Mouse (Mus musculus): ENCODE data around the gene Abat. TPM values are rescaled to one million over a fixed set of nuclear protein-coding genes. Genes with fewer than 3 reads are reported as not detected.
A peak's percentile ranks its signal among the peaks of the same experiment; 100 is the strongest.

Abat gene
- total and polyA plus RNA-seq, 2 experiments from 2014 or later = 108 to 157 TPM

- Histone ChIP-seq H3K4me2 (ENCODE audit: low read depth, low read length) (peak overlapping the region; percentile 77), H3K36me3 (ENCODE audit: insufficient read depth, low read length) (no peaks in the 10 kb centered on the region), H3K9ac (replicated peaks; ENCODE audit: low read length) (peak overlapping the region; percentile 74), H3K9me3 (ENCODE audit: low read length) (no peaks in the 10 kb centered on the region), H3K27ac (peak overlapping the region; percentile 78; the same call in 1 of the 2 replicates), H3K4me3 (ENCODE audit: low read length) (peak overlapping the region; percentile 78), H3K4me1 (ENCODE audit: insufficient read depth, low read length) (peaks cover 26% of the 10 kb centered on the region; the same call in 1 of the 2 replicates), H3K27me3 (ENCODE audit: insufficient read depth, low read length) (no peaks in the 10 kb centered on the region)
- peak; percentile 59 for ATAC-seq
- no peak for TF ChIP-seq CTCF (IDR thresholded peaks at IDR 0.05; ENCODE audit: low read depth)
- DNase-seq (ENCODE audit: low spot score) = peak; percentile 69
- 7% methylated on average over 15 of the region's 15 CpGs for WGBS
These were observed 157.1 kb downstream of the Abat start for GRCm38 (mm10) chr16:8670041-8671035.

Small RNA genes lying within 50 kb of the gene (microRNA-seq; reads per million reads assigned to microRNA genes)
- gene Gm22137 = 0 reads per million in 2 experiments

Other genes starting within 250 kb of the Abat start
- gene Tmem114, start 88.3 kb upstream of the Abat start, total RNA-seq (2014; rRNA removed) = 1.2 and 3.4 TPM in 2 replicates
- gene Tmem114, start 88.3 kb upstream of the Abat start, polyA plus RNA-seq (2015; fragmentation: Nextera tagmentation; extraction: Ambion mirVana) = 2.0 and 2.1 TPM in 2 replicates
- 34.0 and 39.0 TPM in 2 replicates for gene Mettl22, start 42.6 kb upstream of the Abat start, total RNA-seq (2014; rRNA removed)
- gene Mettl22, start 42.6 kb upstream of the Abat start, polyA plus RNA-seq (2015; fragmentation: Nextera tagmentation; extraction: Ambion mirVana) = 66.3 and 66.9 TPM in 2 replicates
- 33.1 and 44.4 TPM in 2 replicates for gene Pmm2, start 124.2 kb downstream of the Abat start, total RNA-seq (2014; rRNA removed)
- gene Pmm2, start 124.2 kb downstream of the Abat start, polyA plus RNA-seq (2015; fragmentation: Nextera tagmentation; extraction: Ambion mirVana) = 25.7 and 28.5 TPM in 2 replicates
- 18.9 and 19.1 TPM in 2 replicates for gene Tmem186, start 124.3 kb downstream of the Abat start, total RNA-seq (2014; rRNA removed)
- 14.5 and 15.7 TPM in 2 replicates for gene Tmem186, start 124.3 kb downstream of the Abat start, polyA plus RNA-seq (2015; fragmentation: Nextera tagmentation; extraction: Ambion mirVana)
- gene Carhsp1, start 158.7 kb downstream of the Abat start, total RNA-seq (2014; rRNA removed) = 120 and 127 TPM in 2 replicates
- 105 and 110 TPM in 2 replicates for gene Carhsp1, start 158.7 kb downstream of the Abat start, polyA plus RNA-seq (2015; fragmentation: Nextera tagmentation; extraction: Ambion mirVana)
- not detected in 2 replicates for gene Gm5767, start 167.3 kb downstream of the Abat start, total RNA-seq (2014; rRNA removed)
- gene Gm5767, start 167.3 kb downstream of the Abat start, polyA plus RNA-seq (2015; fragmentation: Nextera tagmentation; extraction: Ambion mirVana) = not detected in 2 replicates